Mouse (Mus musculus): ENCODE measurements around the gene Ccser2. TPM values are rescaled to one million over a fixed set of nuclear protein-coding genes. Genes with fewer than 3 reads are reported as not detected.

The Ccser2 gene
- polyA plus RNA-seq, 1 experiment from 2014 or later = 11.8 TPM

GRCm38 (mm10) chr14:36932638-36933382 is 35.8 kb downstream of the Ccser2 start:
- Histone ChIP-seq H3K27me3 (ENCODE audit: insufficient read depth, low read length) (no peaks in the 10 kb centered on the region), H3K27ac (ENCODE audit: low read depth) (no peak overlapping the region), H3K36me3 (replicated peaks; ENCODE audit: insufficient read depth, low read length) (peaks cover under 1% of the 10 kb centered on the region; the same call in 1 of the 2 replicates), H3K9ac (replicated peaks) (no peak overlapping the region), H3K4me1 (ENCODE audit: insufficient read depth) (no peaks in the 10 kb centered on the region), H3K9me3 (ENCODE audit: low read length) (no peaks in the 10 kb centered on the region), H3K4me3 (ENCODE audit: low read depth, low read length) (no peak overlapping the region), H3K4me2 (ENCODE audit: low read depth, low read length) (no peak overlapping the region)
- whole genome bisulfite sequencing (ENCODE audit: insufficient replicate concordance) = 59% methylated on average over 10 of the region's 10 CpGs
- DNase-seq (no peak), ATAC-seq (no peak)
- TF ChIP-seq CTCF (IDR thresholded peaks at IDR 0.05; ENCODE audit: low read depth) (no peak), EP300 (IDR thresholded peaks at IDR 0.05; ENCODE audit: low read depth) (no peak)

- Histone ChIP-seq H3K9me3 (ENCODE audit: low read length) (no peaks in the 10 kb centered on the region), H3K27me3 (ENCODE audit: insufficient read depth, low read length) (no peaks in the 10 kb centered on the region), H3K4me1 (ENCODE audit: insufficient read depth) (no peaks in the 10 kb centered on the region), H3K27ac (ENCODE audit: low read depth) (no peak overlapping the region), H3K36me3 (replicated peaks; ENCODE audit: insufficient read depth, low read length) (no peaks in the 10 kb centered on the region), H3K4me3 (ENCODE audit: low read depth, low read length) (no peak overlapping the region), H3K4me2 (ENCODE audit: low read depth, low read length) (no peak overlapping the region), H3K9ac (replicated peaks) (no peak overlapping the region)
- TF ChIP-seq EP300 (IDR thresholded peaks at IDR 0.05; ENCODE audit: low read depth) = no peak
- TF ChIP-seq CTCF (IDR thresholded peaks at IDR 0.05; ENCODE audit: low read depth) = no peak
- no peak for ATAC-seq
- DNase-seq = no peak
Measured at GRCm38 (mm10) chr14:36932038-36932437, 36.5 kb downstream of the Ccser2 start.

DNA sequence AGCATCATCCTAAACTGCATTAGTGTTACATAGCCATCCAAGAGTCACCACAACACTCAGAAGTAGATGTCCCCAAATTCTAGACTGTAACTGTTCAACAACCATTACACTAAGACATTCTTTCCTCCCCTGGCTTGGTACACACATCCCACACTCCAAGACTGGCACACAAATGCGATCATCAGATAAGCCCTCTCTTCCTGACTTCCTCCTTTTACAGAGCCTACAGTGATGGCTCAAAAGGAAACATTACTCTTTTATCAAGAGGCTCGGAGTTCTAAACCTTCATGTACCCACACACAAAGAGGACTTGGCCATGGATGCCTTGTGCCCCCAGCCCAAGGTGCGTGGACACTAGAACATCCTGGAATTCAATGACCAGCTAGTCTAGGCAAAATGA is 45.2 kb downstream of the Ccser2 start:
- H3K27me3 ChIP-seq (ENCODE audit: insufficient read depth, low read length) = no peaks in the 10 kb centered on the region
- H3K4me3 ChIP-seq (ENCODE audit: low read depth, low read length) = no peak overlapping the region
- WGBS (ENCODE audit: insufficient replicate concordance) = 58% methylated on average over 3 of the region's 3 CpGs
- no peaks in the 10 kb centered on the region; the same call in 1 of the 2 replicates for H3K36me3 ChIP-seq (replicated peaks; ENCODE audit: insufficient read depth, low read length)
- no peaks in the 10 kb centered on the region; the same call in 1 of the 2 replicates for H3K4me1 ChIP-seq (ENCODE audit: insufficient read depth)
- ATAC-seq (no peak), DNase-seq (no peak)
- H3K9me3 ChIP-seq (ENCODE audit: low read length) = no peaks in the 10 kb centered on the region
- H3K27ac ChIP-seq (ENCODE audit: low read depth) = no peak overlapping the region
- H3K4me2 ChIP-seq (ENCODE audit: low read depth, low read length) = no peak overlapping the region
- no peak overlapping the region for H3K9ac ChIP-seq (replicated peaks)
- no peak for TF ChIP-seq CTCF (IDR thresholded peaks at IDR 0.05; ENCODE audit: low read depth)
- TF ChIP-seq EP300 (IDR thresholded peaks at IDR 0.05; ENCODE audit: low read depth) = no peak

DNA sequence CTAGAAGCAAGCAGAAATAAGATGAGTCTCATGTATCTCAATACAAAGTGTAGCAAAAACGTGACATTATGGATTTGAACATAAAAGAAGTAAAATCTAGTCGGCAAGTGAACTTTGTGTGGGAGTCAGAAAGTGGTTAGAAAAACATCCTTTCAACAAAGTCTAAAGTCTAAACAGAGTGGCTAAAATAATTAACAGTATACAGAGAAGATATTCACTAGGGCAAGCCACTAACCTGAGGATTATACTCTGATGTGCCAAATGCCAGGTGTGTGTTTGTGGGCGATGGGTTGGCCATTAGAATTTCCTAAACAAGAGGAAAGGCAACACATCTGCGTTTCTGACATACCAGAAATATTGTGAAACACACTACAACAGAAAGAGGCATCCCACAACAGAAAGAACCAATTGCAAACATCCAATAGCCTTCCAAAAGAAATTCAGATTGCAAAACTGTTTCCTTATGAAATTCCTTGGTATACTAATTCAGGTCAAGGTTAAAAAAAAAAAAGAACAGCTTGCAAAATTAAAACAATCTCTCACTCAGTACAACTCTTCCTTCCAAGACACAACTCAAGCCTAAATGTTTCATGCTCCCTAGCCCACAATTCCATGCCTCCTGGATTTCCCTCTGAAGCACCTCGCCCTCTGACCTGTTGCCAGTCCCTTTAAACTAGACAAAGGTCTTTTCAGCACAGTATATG is 47.1 kb downstream of the Ccser2 start:
- H3K27me3 ChIP-seq (ENCODE audit: insufficient read depth, low read length) = no peaks in the 10 kb centered on the region
- TF ChIP-seq EP300 (IDR thresholded peaks at IDR 0.05; ENCODE audit: low read depth) (no peak), CTCF (IDR thresholded peaks at IDR 0.05; ENCODE audit: low read depth) (no peak)
- 56% methylated on average over 5 of the region's 5 CpGs for WGBS (ENCODE audit: insufficient replicate concordance)
- DNase-seq = no peak
- no peak overlapping the region for H3K4me3 ChIP-seq (ENCODE audit: low read depth, low read length)
- no peaks in the 10 kb centered on the region; the same call in 1 of the 2 replicates for H3K36me3 ChIP-seq (replicated peaks; ENCODE audit: insufficient read depth, low read length)
- H3K27ac ChIP-seq (ENCODE audit: low read depth) = no peak overlapping the region
- no peak overlapping the region for H3K9ac ChIP-seq (replicated peaks)
- H3K9me3 ChIP-seq (ENCODE audit: low read length) = no peaks in the 10 kb centered on the region
- no peaks in the 10 kb centered on the region; the same call in 1 of the 2 replicates for H3K4me1 ChIP-seq (ENCODE audit: insufficient read depth)
- no peak for ATAC-seq
- H3K4me2 ChIP-seq (ENCODE audit: low read depth, low read length) = no peak overlapping the region

GRCm38 (mm10) chr14:36919886-36920285 is 48.7 kb downstream of the Ccser2 start:
- DNase-seq (no peak), ATAC-seq (no peak)
- no peak overlapping the region for H3K27ac ChIP-seq (ENCODE audit: low read depth)
- H3K27me3 ChIP-seq (ENCODE audit: insufficient read depth, low read length) = no peaks in the 10 kb centered on the region
- H3K4me2 ChIP-seq (ENCODE audit: low read depth, low read length) = no peak overlapping the region
- H3K4me1 ChIP-seq (ENCODE audit: insufficient read depth) = no peaks in the 10 kb centered on the region; the same call in 1 of the 2 replicates
- no peaks in the 10 kb centered on the region for H3K9me3 ChIP-seq (ENCODE audit: low read length)
- no peak for TF ChIP-seq EP300 (IDR thresholded peaks at IDR 0.05; ENCODE audit: low read depth)
- TF ChIP-seq CTCF (IDR thresholded peaks at IDR 0.05; ENCODE audit: low read depth) = no peak
- WGBS (ENCODE audit: insufficient replicate concordance) = 85% methylated on average over 8 of the region's 8 CpGs
- H3K4me3 ChIP-seq (ENCODE audit: low read depth, low read length) = no peak overlapping the region
- H3K36me3 ChIP-seq (replicated peaks; ENCODE audit: insufficient read depth, low read length) = no peaks in the 10 kb centered on the region; the same call in 1 of the 2 replicates
- no peak overlapping the region for H3K9ac ChIP-seq (replicated peaks)

GRCm38 (mm10) chr14:36919146-36919545 is 49.4 kb downstream of the Ccser2 start:
- no peak overlapping the region for H3K4me2 ChIP-seq (ENCODE audit: low read depth, low read length)
- ATAC-seq = no peak
- TF ChIP-seq CTCF (IDR thresholded peaks at IDR 0.05; ENCODE audit: low read depth) = no peak
- TF ChIP-seq EP300 (IDR thresholded peaks at IDR 0.05; ENCODE audit: low read depth) = no peak
- no peaks in the 10 kb centered on the region for H3K9me3 ChIP-seq (ENCODE audit: low read length)
- WGBS (ENCODE audit: insufficient replicate concordance) = 55% methylated on average over 13 of the region's 13 CpGs
- DNase-seq = peak; percentile 23
- no peak overlapping the region for H3K4me3 ChIP-seq (ENCODE audit: low read depth, low read length)
- H3K9ac ChIP-seq (replicated peaks) = peak overlapping the region; percentile 18; the same call in 1 of the 2 replicates
- no peaks in the 10 kb centered on the region for H3K27me3 ChIP-seq (ENCODE audit: insufficient read depth, low read length)
- no peaks in the 10 kb centered on the region; the same call in 1 of the 2 replicates for H3K4me1 ChIP-seq (ENCODE audit: insufficient read depth)
- H3K36me3 ChIP-seq (replicated peaks; ENCODE audit: insufficient read depth, low read length) = no peaks in the 10 kb centered on the region; the same call in 1 of the 2 replicates
- peak overlapping the region; percentile 60; the same call in 1 of the 2 replicates for H3K27ac ChIP-seq (ENCODE audit: low read depth)
